Mouse (Mus musculus): ENCODE measurements around the gene Skint7. TPM values are rescaled to one million over a fixed set of nuclear protein-coding genes. Genes with fewer than 3 reads are reported as not detected.
"Not testable (repeated sequence)": the region's sequence is repeated elsewhere in the genome, so short reads cannot be mapped to it uniquely, and the experiment has no call there.

The Skint7 gene
- total RNA-seq (2012; rRNA removed), result not detected in 2 replicates

GRCm38 (mm10) chr4:111972623-111973022, at the start of gene Skint7:
Skint7 (plus strand) TSS chr4:111972923.
- no peaks in the 10 kb centered on the region for H3K4me1 ChIP-seq (ENCODE audit: control insufficient read depth in 2 of 2, insufficient read depth in 2 of 2, low read length in 2 of 2, poor library complexity in 1 of 2)
- TF ChIP-seq CHD2 (IDR thresholded peaks at IDR 0.05; ENCODE audit: low read depth, low read length) (no peak), ZNF384 (IDR thresholded peaks at IDR 0.05; ENCODE audit: low read depth, low read length) (no peak)
- no peak for DNase-seq (ENCODE audit: low read depth, low spot score)
- no peak within 1 kb of the TSS for H3K27ac ChIP-seq (ENCODE audit: insufficient read depth, low read depth, low read length, poor library complexity, severe bottlenecking)
- no peaks in the 10 kb centered on the region for H3K9me3 ChIP-seq (ENCODE audit: control insufficient read depth, insufficient read depth, low read depth, low read length)
- H3K36me3 ChIP-seq (ENCODE audit: control insufficient read depth, insufficient read depth, low read length, poor library complexity, severe bottlenecking), result no peaks in the 10 kb centered on the region
- in situ Hi-C loops (cut with MboI; ENCODE audit: low sequenced_read_pairs in 2 of 2, unreplicated experiment in 2 of 2), result no loop called here
- H3K4me3 ChIP-seq (ENCODE audit: insufficient read depth in 1 of 2, low read depth in 1 of 2, low read length in 2 of 2, poor library complexity in 1 of 2, severe bottlenecking in 1 of 2), result no peak within 1 kb of the TSS
- no peak within 1 kb of the TSS for H3K9ac ChIP-seq (ENCODE audit: insufficient read depth, low read depth, low read length, poor library complexity, severe bottlenecking)

GRCm38 (mm10) chr4:111961309-111961708, 11.4 kb upstream of the Skint7 start:
- Histone ChIP-seq H3K9ac (ENCODE audit: insufficient read depth, low read depth, low read length, poor library complexity, severe bottlenecking) (no peak overlapping the region), H3K4me3 (ENCODE audit: insufficient read depth in 1 of 2, low read depth in 1 of 2, low read length in 2 of 2, poor library complexity in 1 of 2, severe bottlenecking in 1 of 2) (no peak overlapping the region), H3K9me3 (ENCODE audit: control insufficient read depth, insufficient read depth, low read depth, low read length) (no peaks in the 10 kb centered on the region), H3K4me1 (ENCODE audit: control insufficient read depth in 2 of 2, insufficient read depth in 2 of 2, low read length in 2 of 2, poor library complexity in 1 of 2) (no peaks in the 10 kb centered on the region), H3K36me3 (ENCODE audit: control insufficient read depth, insufficient read depth, low read length, poor library complexity, severe bottlenecking) (no peaks in the 10 kb centered on the region), H3K27ac (ENCODE audit: insufficient read depth, low read depth, low read length, poor library complexity, severe bottlenecking) (no peak overlapping the region)
- no peak for DNase-seq (ENCODE audit: low read depth, low spot score)
- TF ChIP-seq HCFC1 (IDR thresholded peaks at IDR 0.05; ENCODE audit: borderline replicate concordance, insufficient read depth, low read length) (no peak), ZC3H11A (IDR thresholded peaks at IDR 0.05; ENCODE audit: borderline replicate concordance, low read depth, low read length) (peak; percentile 59; the same call in 1 of the 2 replicates)
- in situ Hi-C loops (cut with MboI; ENCODE audit: low sequenced_read_pairs in 2 of 2, unreplicated experiment in 2 of 2), result no loop called here

GRCm38 (mm10) chr4:111963241-111963640, 9.5 kb upstream of the Skint7 start:
- H3K36me3 ChIP-seq (ENCODE audit: control insufficient read depth, insufficient read depth, low read length, poor library complexity, severe bottlenecking); H3K4me3 ChIP-seq (ENCODE audit: insufficient read depth in 1 of 2, low read depth in 1 of 2, low read length in 2 of 2, poor library complexity in 1 of 2, severe bottlenecking in 1 of 2); H3K4me1 ChIP-seq (ENCODE audit: control insufficient read depth in 2 of 2, insufficient read depth in 2 of 2, low read length in 2 of 2, poor library complexity in 1 of 2); H3K9me3 ChIP-seq (ENCODE audit: control insufficient read depth, insufficient read depth, low read depth, low read length); DNase-seq (ENCODE audit: low read depth, low spot score); in situ Hi-C loops (cut with MboI; ENCODE audit: low sequenced_read_pairs in 2 of 2, unreplicated experiment in 2 of 2); H3K9ac ChIP-seq (ENCODE audit: insufficient read depth, low read depth, low read length, poor library complexity, severe bottlenecking); H3K27ac ChIP-seq (ENCODE audit: insufficient read depth, low read depth, low read length, poor library complexity, severe bottlenecking): not testable (repeated sequence)

- DNase-seq (ENCODE audit: low read depth, low spot score), result no peak
- no peak overlapping the region for H3K9ac ChIP-seq (ENCODE audit: insufficient read depth, low read depth, low read length, poor library complexity, severe bottlenecking)
- no peak for TF ChIP-seq HCFC1 (IDR thresholded peaks at IDR 0.05; ENCODE audit: borderline replicate concordance, insufficient read depth, low read length)
- no peak for TF ChIP-seq ZNF384 (IDR thresholded peaks at IDR 0.05; ENCODE audit: low read depth, low read length)
- TF ChIP-seq MAFK (IDR thresholded peaks at IDR 0.05; ENCODE audit: insufficient read depth, low read depth, low read length), result no peak
- no peak for TF ChIP-seq CHD2 (IDR thresholded peaks at IDR 0.05; ENCODE audit: low read depth, low read length)
- no peak for TF ChIP-seq ZC3H11A (IDR thresholded peaks at IDR 0.05; ENCODE audit: borderline replicate concordance, low read depth, low read length)
- H3K27ac ChIP-seq (ENCODE audit: insufficient read depth, low read depth, low read length, poor library complexity, severe bottlenecking), result no peak overlapping the region
- in situ Hi-C loops (cut with MboI; ENCODE audit: low sequenced_read_pairs in 2 of 2, unreplicated experiment in 2 of 2), result no loop called here
- H3K4me3 ChIP-seq (ENCODE audit: insufficient read depth in 1 of 2, low read depth in 1 of 2, low read length in 2 of 2, poor library complexity in 1 of 2, severe bottlenecking in 1 of 2), result no peak overlapping the region
- no peaks in the 10 kb centered on the region for H3K9me3 ChIP-seq (ENCODE audit: control insufficient read depth, insufficient read depth, low read depth, low read length)
- no peaks in the 10 kb centered on the region for H3K4me1 ChIP-seq (ENCODE audit: control insufficient read depth in 2 of 2, insufficient read depth in 2 of 2, low read length in 2 of 2, poor library complexity in 1 of 2)
- H3K36me3 ChIP-seq (ENCODE audit: control insufficient read depth, insufficient read depth, low read length, poor library complexity, severe bottlenecking), result no peaks in the 10 kb centered on the region
These were observed 9.1 kb upstream of the Skint7 start for GRCm38 (mm10) chr4:111963669-111964068.

- no peak within 1 kb of the TSS for H3K27ac ChIP-seq (ENCODE audit: insufficient read depth, low read depth, low read length, poor library complexity, severe bottlenecking)
- TF ChIP-seq ZNF384 (IDR thresholded peaks at IDR 0.05; ENCODE audit: low read depth, low read length) (no peak), MAFK (IDR thresholded peaks at IDR 0.05; ENCODE audit: insufficient read depth, low read depth, low read length) (no peak), ZC3H11A (IDR thresholded peaks at IDR 0.05; ENCODE audit: borderline replicate concordance, low read depth, low read length) (no peak), HCFC1 (IDR thresholded peaks at IDR 0.05; ENCODE audit: borderline replicate concordance, insufficient read depth, low read length) (no peak), CHD2 (IDR thresholded peaks at IDR 0.05; ENCODE audit: low read depth, low read length) (no peak)
- no peak within 1 kb of the TSS for H3K4me3 ChIP-seq (ENCODE audit: insufficient read depth in 1 of 2, low read depth in 1 of 2, low read length in 2 of 2, poor library complexity in 1 of 2, severe bottlenecking in 1 of 2)
- no peaks in the 10 kb centered on the region for H3K36me3 ChIP-seq (ENCODE audit: control insufficient read depth, insufficient read depth, low read length, poor library complexity, severe bottlenecking)
- in situ Hi-C loops (cut with MboI; ENCODE audit: low sequenced_read_pairs in 2 of 2, unreplicated experiment in 2 of 2), result no loop called here
- no peak for DNase-seq (ENCODE audit: low read depth, low spot score)
- no peaks in the 10 kb centered on the region for H3K4me1 ChIP-seq (ENCODE audit: control insufficient read depth in 2 of 2, insufficient read depth in 2 of 2, low read length in 2 of 2, poor library complexity in 1 of 2)
- no peak within 1 kb of the TSS for H3K9ac ChIP-seq (ENCODE audit: insufficient read depth, low read depth, low read length, poor library complexity, severe bottlenecking)
- no peaks in the 10 kb centered on the region for H3K9me3 ChIP-seq (ENCODE audit: control insufficient read depth, insufficient read depth, low read depth, low read length)
These were observed 33.2 kb downstream of the Skint7 start, which contains the start of gene Skint1 for GRCm38 (mm10) chr4:112005969-112006368. Skint1 (plus strand) TSS chr4:112006269.

Other genes starting within 250 kb of the Skint7 start
- gene Slc5a9, start 70.0 kb upstream of the Skint7 start, total RNA-seq (2012; rRNA removed), result not detected in 2 replicates
- not detected in 2 replicates for gene Skint8, start 53.5 kb upstream of the Skint7 start, total RNA-seq (2012; rRNA removed)
- gene Skint1, start 33.3 kb downstream of the Skint7 start, total RNA-seq (2012; rRNA removed), result not detected in 2 replicates
- gene Skint4, start 99.1 kb downstream of the Skint7 start, total RNA-seq (2012; rRNA removed), result not detected in 2 replicates

All from ES-E14 (cell line).